Mouse (Mus musculus) cerebellum, adult 8-10 months (tissue): ENCODE data around the gene Prtn3.

ENCODE experiments used
- DNase-seq: peaks from one replicate; pipeline ENCODE4 v3.0.0; 2022

The Prtn3 gene

GRCm38 (mm10) chr10:79912412-79912811 lies 38.1 kb downstream of the Prtn3 start:
- DNase-seq = no peak

GRCm38 (mm10) chr10:79914131-79914947 lies 40.1 kb downstream of the Prtn3 start:
- DNase-seq = no peak

DNA sequence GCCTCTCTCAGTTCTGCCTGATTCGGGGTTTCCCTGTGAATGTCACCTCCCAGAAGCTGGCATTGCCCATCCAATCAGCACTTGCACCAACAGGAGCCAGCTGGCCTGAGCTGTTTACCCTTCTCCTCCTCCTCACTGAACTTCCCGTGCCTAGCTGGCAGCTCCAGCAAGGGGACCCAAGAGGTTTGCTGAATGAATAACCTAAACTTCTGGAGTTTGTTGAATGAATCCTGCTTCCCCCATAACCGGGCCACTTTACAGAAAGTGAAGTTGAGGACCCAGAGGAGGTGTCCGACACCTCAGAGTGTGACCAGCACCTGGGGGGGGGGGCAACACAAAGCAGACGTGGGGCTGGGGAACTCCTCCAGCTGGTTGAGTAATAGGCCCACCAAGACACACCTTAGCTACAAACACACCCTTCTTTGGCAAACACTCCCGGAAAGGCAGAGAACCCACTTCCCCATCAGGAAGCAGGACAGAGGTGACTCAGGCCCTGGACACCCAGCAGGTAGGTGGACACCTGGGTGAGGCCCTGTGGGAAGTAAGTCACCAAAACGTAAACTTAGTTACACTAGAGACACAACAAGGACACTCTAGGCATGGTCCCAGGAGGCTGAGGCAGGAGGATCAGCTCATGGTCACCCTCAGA lies 40.8 kb downstream of the Prtn3 start:
- DNase-seq = no peak

GRCm38 (mm10) chr10:79916081-79916480 lies 41.8 kb downstream of the Prtn3 start:
- no peak for DNase-seq

- DNase-seq = peak; percentile 85
Observed at GRCm38 (mm10) chr10:79916808-79917531, 42.7 kb downstream of the Prtn3 start, which contains the start of gene Kiss1r. Kiss1r (plus strand) TSS chr10:79916971.

DNA sequence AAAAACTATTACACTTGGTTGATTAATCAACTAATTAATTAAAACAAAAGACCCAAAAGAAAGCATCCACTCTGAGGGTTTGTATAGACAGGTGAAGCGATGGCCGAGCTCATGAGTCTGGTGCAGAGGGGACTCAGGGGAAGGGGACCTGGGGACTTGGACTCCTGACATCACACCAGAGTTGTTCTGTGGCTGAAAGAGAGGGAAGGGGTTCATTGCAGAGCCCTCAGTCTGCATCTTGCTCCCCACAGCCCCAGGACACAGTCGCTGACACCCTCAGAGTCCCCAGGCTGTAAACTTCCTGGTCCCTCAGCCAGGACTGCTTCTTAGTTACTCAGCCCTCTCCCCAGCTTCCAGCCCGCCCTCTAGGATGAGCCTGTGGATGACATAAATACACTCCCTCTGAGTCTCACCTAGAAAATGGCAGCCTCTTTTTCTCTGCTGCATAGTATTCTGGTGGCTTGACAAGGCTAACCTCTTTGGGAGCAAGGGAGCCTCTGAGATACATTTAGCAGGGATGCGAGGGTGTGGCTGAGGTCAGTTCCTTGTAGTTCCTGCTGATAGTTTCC lies 43.3 kb downstream of the Prtn3 start:
- DNase-seq = no peak

DNA sequence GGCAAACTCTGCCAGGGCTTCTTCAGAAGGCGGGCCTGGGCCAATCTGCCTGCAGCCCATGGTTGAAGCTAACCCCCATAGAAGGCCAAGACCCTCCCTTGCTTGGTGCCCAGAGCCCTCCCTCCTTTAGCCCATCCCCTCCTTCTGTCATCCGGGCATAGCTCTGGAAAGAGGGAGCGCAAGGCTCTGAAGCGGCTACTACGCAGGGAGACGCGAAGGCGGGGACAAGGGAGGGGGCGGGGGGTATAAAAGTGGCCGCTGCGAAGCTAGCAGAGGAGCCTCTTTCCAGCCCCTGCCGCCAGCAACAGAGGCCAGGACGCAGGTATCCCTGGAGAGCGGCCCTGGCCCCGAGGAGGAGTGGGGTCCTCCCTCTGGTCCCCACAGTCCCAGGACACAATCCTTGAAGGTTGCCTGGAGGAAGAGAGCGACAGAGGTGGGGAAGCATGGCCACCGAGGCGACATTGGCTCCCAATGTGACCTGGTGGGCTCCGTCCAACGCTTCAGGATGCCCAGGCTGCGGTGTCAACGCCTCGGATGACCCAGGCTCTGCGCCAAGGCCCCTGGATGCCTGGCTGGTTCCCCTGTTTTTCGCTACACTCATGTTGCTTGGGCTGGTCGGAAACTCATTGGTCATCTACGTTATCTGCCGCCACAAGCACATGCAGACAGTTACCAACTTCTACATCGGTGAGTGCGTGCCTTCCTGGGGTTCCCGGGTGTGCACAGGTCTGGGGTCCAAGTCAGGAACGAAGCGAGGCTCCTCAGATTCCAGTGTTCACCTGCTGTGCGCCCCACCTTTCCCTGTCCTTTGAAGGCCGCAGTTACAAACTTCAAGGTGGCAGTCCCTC lies 44.2 kb downstream of the Prtn3 start:
- DNase-seq = no peak

- no peak for DNase-seq
Observed at GRCm38 (mm10) chr10:79919251-79919849, 45.1 kb downstream of the Prtn3 start.

DNA sequence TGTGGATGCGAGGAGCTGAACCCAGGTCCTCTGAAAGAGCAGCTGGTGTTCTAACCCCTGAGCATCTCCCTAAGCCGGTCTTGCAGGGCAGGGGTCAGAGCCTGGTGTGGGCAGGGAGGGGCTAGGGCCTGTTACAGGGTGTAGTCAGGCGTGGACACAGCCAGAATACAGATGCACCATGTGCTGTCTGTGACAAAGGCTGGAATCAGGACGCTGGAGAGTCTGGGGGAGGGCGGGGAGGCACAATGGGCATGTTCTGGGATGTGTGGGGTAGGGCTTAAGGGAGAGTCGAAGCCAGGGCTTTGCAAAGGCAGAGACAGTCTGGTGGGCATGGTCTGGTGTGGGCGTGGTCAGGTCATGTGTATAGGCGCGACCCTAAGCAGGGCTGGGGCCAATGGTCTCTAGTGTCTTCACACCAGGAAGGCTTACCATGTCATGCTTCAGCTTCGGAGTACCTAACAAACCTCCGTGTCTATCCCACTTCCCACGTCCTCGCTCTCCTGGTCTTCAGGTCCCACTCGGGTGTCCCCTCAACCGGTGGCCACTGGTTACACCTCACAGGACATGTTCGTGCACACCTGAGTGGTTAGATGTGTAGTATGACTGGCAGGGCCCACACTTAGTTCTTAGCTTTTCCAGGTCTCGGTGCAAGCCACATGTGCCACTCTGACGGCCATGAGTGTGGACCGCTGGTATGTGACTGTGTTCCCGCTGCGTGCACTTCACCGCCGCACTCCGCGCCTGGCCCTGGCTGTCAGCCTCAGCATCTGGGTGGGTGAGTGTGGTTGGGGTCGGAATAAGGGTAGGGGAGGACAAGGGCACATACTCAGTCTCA lies 46.0 kb downstream of the Prtn3 start:
- DNase-seq = no peak

- DNase-seq = no peak
Observed at GRCm38 (mm10) chr10:79920958-79921535, 46.8 kb downstream of the Prtn3 start, which contains the start of gene R3hdm4. R3hdm4 (minus strand) TSS chr10:79921208.

- no peak for DNase-seq
Observed at GRCm38 (mm10) chr10:79921572-79921971, 47.3 kb downstream of the Prtn3 start.

- peak; percentile 98 for DNase-seq
Observed at GRCm38 (mm10) chr10:79924998-79925784, 50.9 kb downstream of the Prtn3 start.

GRCm38 (mm10) chr10:79925785-79926490 lies 51.7 kb downstream of the Prtn3 start:
- DNase-seq = no peak

GRCm38 (mm10) chr10:79926491-79927323 lies 52.4 kb downstream of the Prtn3 start, which contains the start of gene Arid3a:
Arid3a (plus strand) TSS chr10:79927043.
- peak; percentile 86 for DNase-seq

DNA sequence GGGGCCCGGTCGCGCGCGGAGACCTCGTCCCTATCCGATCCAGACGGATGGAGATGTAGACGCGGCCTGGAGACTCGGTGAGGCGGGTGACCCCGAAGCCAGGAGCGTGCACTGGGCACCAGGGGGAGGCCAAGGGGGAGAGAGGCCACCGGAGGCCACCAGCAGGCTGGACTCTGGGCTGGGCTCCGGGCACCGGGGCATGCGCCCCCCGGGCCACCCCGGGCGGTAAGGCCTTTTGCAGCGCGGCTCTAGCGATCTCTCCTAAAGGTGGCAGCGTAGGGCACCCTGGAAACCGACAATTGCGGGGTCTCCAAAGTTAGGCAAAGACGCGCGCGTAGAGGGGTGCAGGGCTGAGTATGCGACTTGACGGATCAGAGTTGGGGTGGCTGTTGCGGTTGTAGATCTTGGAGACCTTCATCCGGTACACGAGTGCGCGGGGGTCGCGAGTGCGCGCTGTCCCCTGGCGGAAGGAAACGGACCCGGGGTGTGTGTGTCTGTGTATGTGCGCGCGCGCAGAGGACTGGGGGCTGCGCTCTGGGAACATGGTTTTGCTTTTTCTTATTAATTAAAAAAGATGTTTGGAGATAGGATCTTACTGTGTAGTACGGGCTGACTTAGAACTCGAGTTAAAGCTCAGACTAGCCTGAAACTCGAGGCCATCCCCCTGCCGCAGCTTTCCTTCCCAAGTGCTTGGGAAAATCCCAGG lies 53.2 kb downstream of the Prtn3 start:
- no peak for DNase-seq

GRCm38 (mm10) chr10:79928030-79928694 lies 53.9 kb downstream of the Prtn3 start:
- no peak for DNase-seq
